Mouse (Mus musculus) megakaryocyte progenitor cell, adult 5-6 weeks (primary cell): ENCODE measurements around the gene Ppa1. TPM values are rescaled to one million over a fixed set of nuclear protein-coding genes. Genes with fewer than 3 reads are reported as not detected.

Experiments
- total RNA-seq, 2 experiments: library from RNA; stranded (forward) in 1 of 2; stranded (reverse) in 1 of 2; fragments of 157-497, 149-512 nt in 1 of 2; fragments of 200-1000 nt in 1 of 2; gene quantifications; 2 replicates each; pipeline versions ENCODE4 v1.2.3 to v1.2.4; 2015 to 2017

Ppa1 gene
- total RNA-seq, 2 experiments from 2014 or later, result 95.4 to 139 TPM

Other genes starting within 250 kb of the Ppa1 start
- gene Nodal, start 230.6 kb upstream of the Ppa1 start, total RNA-seq (2015), result not detected in 2 replicates
- not detected in 2 replicates for gene Nodal, start 230.6 kb upstream of the Ppa1 start, total RNA-seq (2017)
- gene Eif4ebp2, start 195.9 kb upstream of the Ppa1 start, total RNA-seq (2015), result 154 TPM in 2 replicates
- 11.2 and 12.1 TPM in 2 replicates for gene Eif4ebp2, start 195.9 kb upstream of the Ppa1 start, total RNA-seq (2017)
- 5.6 and 6.1 TPM in 2 replicates for gene Lrrc20, start 172.8 kb upstream of the Ppa1 start, total RNA-seq (2015)
- 6.0 and 7.4 TPM in 2 replicates for gene Lrrc20, start 172.8 kb upstream of the Ppa1 start, total RNA-seq (2017)
- gene Npffr1, start 53.1 kb upstream of the Ppa1 start, total RNA-seq (2015), result 0.10 TPM in 2 replicates
- not detected in 2 replicates for gene Npffr1, start 53.1 kb upstream of the Ppa1 start, total RNA-seq (2017)
- 81.2 and 88.9 TPM in 2 replicates for gene Sar1a, start 31.7 kb downstream of the Ppa1 start, total RNA-seq (2015)
- gene Sar1a, start 31.7 kb downstream of the Ppa1 start, total RNA-seq (2017), result 98.0 and 113 TPM in 2 replicates
- gene Tysnd1, start 47.0 kb downstream of the Ppa1 start, total RNA-seq (2015), result 19.0 and 19.7 TPM in 2 replicates
- gene Tysnd1, start 47.0 kb downstream of the Ppa1 start, total RNA-seq (2017), result 19.9 and 22.7 TPM in 2 replicates
- gene Aifm2, start 66.7 kb downstream of the Ppa1 start, total RNA-seq (2015), result 1.2 and 1.3 TPM in 2 replicates
- gene Aifm2, start 66.7 kb downstream of the Ppa1 start, total RNA-seq (2017), result 3.7 and 4.4 TPM in 2 replicates
- 2.0 and 2.2 TPM in 2 replicates for gene H2afy2, start 135.6 kb downstream of the Ppa1 start, total RNA-seq (2015)
- gene H2afy2, start 135.6 kb downstream of the Ppa1 start, total RNA-seq (2017), result 2.2 and 2.9 TPM in 2 replicates